Mouse (Mus musculus) midbrain, embryonic 16.5 days (tissue): ENCODE data around the gene Aldh5a1. TPM values are rescaled to one million over a fixed set of nuclear protein-coding genes. Genes with fewer than 3 reads are reported as not detected.

Source experiments
- ATAC-seq: fragments of 200-750 bp; cut with Nextera tagmentation; 2 replicates; pipeline ENCODE4 v1.8.0; 2017; ENCODE audit warnings: moderate TSS enrichment
- H3K27ac ChIP-seq: fragments of 300-500 bp; sonication (generic); 2 replicates; pipeline ENCODE4 v1.5.1; 2014; ENCODE audit warnings: mild to moderate bottlenecking, low read length, mixed read lengths
- H3K27me3 ChIP-seq: fragments of 300-500 bp; sonication (generic); 2 replicates; pipeline ENCODE4 v1.6.1; 2014; ENCODE audit warnings: low read depth, low read length, mixed read lengths; ENCODE audit not compliant: control insufficient read depth, insufficient read depth
- H3K36me3 ChIP-seq: fragments of 300-500 bp; sonication (generic); 2 replicates; pipeline ENCODE4 v1.6.1; 2014; ENCODE audit warnings: mild to moderate bottlenecking, low read length, moderate library complexity, mixed read lengths; ENCODE audit not compliant: control insufficient read depth, insufficient read depth
- H3K4me1 ChIP-seq: fragments of 300-500 bp; sonication (generic); 2 replicates; pipeline ENCODE4 v1.6.1; 2014; ENCODE audit warnings: mild to moderate bottlenecking, low read length, mixed read lengths; ENCODE audit not compliant: control insufficient read depth, insufficient read depth
- H3K4me2 ChIP-seq: fragments of 300-500 bp; sonication (generic); 2 replicates; pipeline ENCODE4 v1.6.1; 2014; ENCODE audit warnings: mild to moderate bottlenecking, low read length, mixed read lengths
- H3K4me3 ChIP-seq: fragments of 300-500 bp; sonication (generic); 2 replicates; pipeline ENCODE4 v1.5.1; 2014; ENCODE audit warnings: low read depth, mild to moderate bottlenecking, low read length, moderate library complexity, mixed read lengths
- H3K9ac ChIP-seq: fragments of 300-500 bp; sonication (generic); 2 replicates; pipeline ENCODE4 v1.6.1; 2014; ENCODE audit warnings: low read depth, low read length, mixed read lengths
- H3K9me3 ChIP-seq: fragments of 300-500 bp; sonication (generic); replicated peaks from 2 replicates; pipeline ENCODE4 v1.6.1; 2014; ENCODE audit warnings: mild to moderate bottlenecking, low read length, mixed read lengths; ENCODE audit not compliant: control insufficient read depth, poor library complexity, severe bottlenecking
- WGBS: fragments of 180-500 bp; shearing (Covaris S2); extraction: QIAGEN DNeasy Blood & Tissue Kit; methylation state at CpG from one replicate; pipeline ENCODE4 v1.1.7; 2014; 5-methylcytosine and 5-hydroxymethylcytosine counted together
- polyA plus RNA-seq: library from polyadenylated mRNA; unstranded; fragments of >200 nt; fragmentation: Nextera tagmentation; extraction: Ambion mirVana; gene quantifications from 2 replicates; pipeline ENCODE4 v1.2.1, GENCODE M21; 2015

Gene Aldh5a1
- polyA plus RNA-seq, 1 experiment from 2014 or later, result 14.0 TPM

GRCm38 (mm10) chr13:24942512-24943282 lies 5.2 kb upstream of the Aldh5a1 start, which contains the start of gene Gpld1:
Gene Gpld1, plus strand, starts transcription at chr13:24943152.
- Histone ChIP-seq H3K27me3 (no peaks in the 10 kb centered on the region), H3K9me3 (no peaks in the 10 kb centered on the region), H3K4me3 (no peak within 1 kb of the TSS), H3K36me3 (no peaks in the 10 kb centered on the region), H3K4me1 (peaks cover 10% of the 10 kb centered on the region), H3K4me2 (no peak within 1 kb of the TSS), H3K9ac (no peak within 1 kb of the TSS), H3K27ac (no peak within 1 kb of the TSS)
- no peak for ATAC-seq
- 48% methylated on average over 17 of the region's 17 CpGs for WGBS

- H3K4me1 ChIP-seq, result peaks cover 22% of the 10 kb centered on the region
- no peaks in the 10 kb centered on the region for H3K36me3 ChIP-seq
- H3K9ac ChIP-seq, result no peak overlapping the region
- no peak overlapping the region for H3K4me2 ChIP-seq
- ATAC-seq, result no peak
- H3K4me3 ChIP-seq, result no peak overlapping the region
- H3K27me3 ChIP-seq, result no peaks in the 10 kb centered on the region
- H3K27ac ChIP-seq, result no peak overlapping the region
- H3K9me3 ChIP-seq, result no peaks in the 10 kb centered on the region
- 91% methylated on average over 9 of the region's 9 CpGs for WGBS
Measured at GRCm38 (mm10) chr13:24939472-24939871, 2.0 kb upstream of the Aldh5a1 start.

GRCm38 (mm10) chr13:24938683-24939082 lies 1.2 kb upstream of the Aldh5a1 start:
- Histone ChIP-seq H3K9me3 (no peaks in the 10 kb centered on the region), H3K36me3 (no peaks in the 10 kb centered on the region), H3K4me3 (no peak overlapping the region), H3K4me2 (no peak overlapping the region), H3K27me3 (no peaks in the 10 kb centered on the region), H3K27ac (no peak overlapping the region), H3K9ac (no peak overlapping the region), H3K4me1 (peaks cover 22% of the 10 kb centered on the region)
- ATAC-seq, result no peak
- 31% methylated on average over 9 of the region's 9 CpGs for WGBS

GRCm38 (mm10) chr13:24937839-24938166 lies 342 bp upstream of the Aldh5a1 start:
- Histone ChIP-seq H3K27me3 (no peaks in the 10 kb centered on the region), H3K9ac (peak overlapping the region; percentile 97), H3K27ac (peak overlapping the region; percentile 94), H3K9me3 (no peaks in the 10 kb centered on the region), H3K4me3 (peak overlapping the region; percentile 94), H3K4me2 (peak overlapping the region; percentile 71), H3K4me1 (peaks cover 22% of the 10 kb centered on the region), H3K36me3 (no peaks in the 10 kb centered on the region)
- 12% methylated on average over 12 of the region's 12 CpGs for WGBS
- peak; percentile 39 for ATAC-seq

GRCm38 (mm10) chr13:24936772-24937107 lies 721 bp downstream of the Aldh5a1 start:
- H3K9ac ChIP-seq, result peak overlapping the region; percentile 97
- no peaks in the 10 kb centered on the region for H3K27me3 ChIP-seq
- H3K9me3 ChIP-seq, result no peaks in the 10 kb centered on the region
- ATAC-seq, result peak; percentile 60
- peak overlapping the region; percentile 94 for H3K27ac ChIP-seq
- peaks cover 22% of the 10 kb centered on the region for H3K4me1 ChIP-seq
- peak overlapping the region; percentile 71 for H3K4me2 ChIP-seq
- H3K36me3 ChIP-seq, result no peaks in the 10 kb centered on the region
- 41% methylated on average over 5 of the region's 5 CpGs for WGBS
- H3K4me3 ChIP-seq, result peak overlapping the region; percentile 94

GRCm38 (mm10) chr13:24933199-24933598 lies 4.3 kb downstream of the Aldh5a1 start:
- no peak overlapping the region for H3K9ac ChIP-seq
- WGBS, result 94% methylated on average over 7 of the region's 7 CpGs
- no peak overlapping the region for H3K4me3 ChIP-seq
- H3K27ac ChIP-seq, result no peak overlapping the region
- H3K27me3 ChIP-seq, result no peaks in the 10 kb centered on the region
- ATAC-seq, result no peak
- H3K4me1 ChIP-seq, result peaks cover 17% of the 10 kb centered on the region
- H3K36me3 ChIP-seq, result no peaks in the 10 kb centered on the region
- no peaks in the 10 kb centered on the region for H3K9me3 ChIP-seq
- no peak overlapping the region for H3K4me2 ChIP-seq

- H3K36me3 ChIP-seq, result peaks cover 3% of the 10 kb centered on the region
- H3K4me1 ChIP-seq, result 0 out of 2 replicates have a peak, but pooled peaks cover 3% of the 10 kb centered on the region
- no peak for ATAC-seq
- no peak overlapping the region for H3K9ac ChIP-seq
- H3K4me2 ChIP-seq, result no peak overlapping the region
- H3K9me3 ChIP-seq, result no peaks in the 10 kb centered on the region
- no peaks in the 10 kb centered on the region for H3K27me3 ChIP-seq
- no peak overlapping the region for H3K27ac ChIP-seq
- no peak overlapping the region for H3K4me3 ChIP-seq
Measured at GRCm38 (mm10) chr13:24930591-24930990, 6.9 kb downstream of the Aldh5a1 start.

GRCm38 (mm10) chr13:24923991-24924390 lies 13.5 kb downstream of the Aldh5a1 start:
- H3K4me3 ChIP-seq, result no peak overlapping the region
- H3K36me3 ChIP-seq, result peaks cover 20% of the 10 kb centered on the region
- no peaks in the 10 kb centered on the region for H3K9me3 ChIP-seq
- no peak overlapping the region for H3K9ac ChIP-seq
- ATAC-seq, result no peak
- no peak overlapping the region for H3K4me2 ChIP-seq
- no peaks in the 10 kb centered on the region for H3K4me1 ChIP-seq
- 95% methylated on average over 5 of the region's 5 CpGs for WGBS
- H3K27ac ChIP-seq, result no peak overlapping the region
- H3K27me3 ChIP-seq, result no peaks in the 10 kb centered on the region

GRCm38 (mm10) chr13:24921281-24921680 lies 16.2 kb downstream of the Aldh5a1 start:
- no peak overlapping the region for H3K4me3 ChIP-seq
- no peaks in the 10 kb centered on the region for H3K4me1 ChIP-seq
- 90% methylated on average over 6 of the region's 6 CpGs for WGBS
- H3K36me3 ChIP-seq, result peaks cover 28% of the 10 kb centered on the region
- H3K9me3 ChIP-seq, result no peaks in the 10 kb centered on the region
- no peak overlapping the region for H3K4me2 ChIP-seq
- no peak overlapping the region for H3K27ac ChIP-seq
- ATAC-seq, result no peak
- no peaks in the 10 kb centered on the region for H3K27me3 ChIP-seq
- H3K9ac ChIP-seq, result no peak overlapping the region
